Mouse (Mus musculus) layer of hippocampus, postnatal 10 days (tissue): ENCODE results near the gene Mcf2l. TPM values are rescaled to one million over a fixed set of nuclear protein-coding genes. Genes with fewer than 3 reads are reported as not detected.

ENCODE experiments used
- DNase-seq, 2 experiments: peaks; one replicate each; pipeline ENCODE4 v3.0.0; 2021; ENCODE audit warnings: low spot score in 2 of 2
- total RNA-seq, 2 experiments: library from RNA; stranded (reverse); gene quantifications; 2 replicates each; pipeline ENCODE4 v1.2.3; 2021

Gene Mcf2l
- total RNA-seq, 2 experiments from 2014 or later = 269 to 278 TPM

- DNase-seq = no peak
Measured at GRCm38 (mm10) chr8:12987571-12987970, 114.0 kb downstream of the Mcf2l start.

- no peak for DNase-seq
Measured at GRCm38 (mm10) chr8:12988722-12989430, 115.3 kb downstream of the Mcf2l start.

GRCm38 (mm10) chr8:12991411-12991810, 117.8 kb downstream of the Mcf2l start:
- DNase-seq = no peak

- DNase-seq = no peak
Measured at GRCm38 (mm10) chr8:12994468-12994867, 120.9 kb downstream of the Mcf2l start.

- no peak for DNase-seq
Measured at GRCm38 (mm10) chr8:12995481-12995880, 121.9 kb downstream of the Mcf2l start.

- DNase-seq = no peak
Measured at GRCm38 (mm10) chr8:12996831-12997275, 123.2 kb downstream of the Mcf2l start.

GRCm38 (mm10) chr8:12998331-12998730, 124.7 kb downstream of the Mcf2l start:
- DNase-seq = no peak

- peak; percentile 42 to 56 for DNase-seq
Measured at GRCm38 (mm10) chr8:12999793-13000192, 126.2 kb downstream of the Mcf2l start.

- no peak for DNase-seq
Measured at GRCm38 (mm10) chr8:13007458-13007857, 133.9 kb downstream of the Mcf2l start.

GRCm38 (mm10) chr8:13010313-13010712, 136.7 kb downstream of the Mcf2l start:
- DNase-seq = no peak

- DNase-seq = no peak
Measured at GRCm38 (mm10) chr8:13019560-13019959, 146.0 kb downstream of the Mcf2l start.

GRCm38 (mm10) chr8:13021830-13022229, 148.2 kb downstream of the Mcf2l start:
- DNase-seq = no peak

GRCm38 (mm10) chr8:13025487-13026224, 152.1 kb downstream of the Mcf2l start, which contains the start of gene F7:
TSS of gene F7 (plus strand) at chr8:13026034.
- DNase-seq = no peak

- no peak for DNase-seq
Measured at GRCm38 (mm10) chr8:13027615-13028014, 154.0 kb downstream of the Mcf2l start.

- peak in 1 of 2 experiments; percentile 32 for DNase-seq
Measured at GRCm38 (mm10) chr8:13028482-13028881, 154.9 kb downstream of the Mcf2l start.

GRCm38 (mm10) chr8:13036346-13036812, 162.8 kb downstream of the Mcf2l start:
- DNase-seq = peak; percentile 32 to 44

- no peak for DNase-seq
Measured at GRCm38 (mm10) chr8:13037015-13037414, 163.4 kb downstream of the Mcf2l start, which contains the start of gene F10. TSS of gene F10 (plus strand) at chr8:13037308.

GRCm38 (mm10) chr8:13037569-13037968, 164.0 kb downstream of the Mcf2l start:
- DNase-seq = no peak

GRCm38 (mm10) chr8:13039054-13039453, 165.4 kb downstream of the Mcf2l start:
- DNase-seq = no peak

GRCm38 (mm10) chr8:13041459-13041858, 167.9 kb downstream of the Mcf2l start:
- DNase-seq = no peak

GRCm38 (mm10) chr8:13047652-13048051, 174.0 kb downstream of the Mcf2l start:
- no peak for DNase-seq

- no peak for DNase-seq
Measured at GRCm38 (mm10) chr8:13050550-13050949, 176.9 kb downstream of the Mcf2l start.
